ENCODE assay signal across 14 mouse cellular contexts in genomic region chr9:43562016-43562415, GRCm38 (mm10).
DNase-seq lines count a peak whose midpoint lies in the region.
"Had no signal": no experiment of that assay in that cellular context is flagged by ENCODE, and none has a peak within 500 bp of the region (broad histone marks: within the 10 kb centered on the region; RNA-seq: fewer than 3 reads in every experiment).

No protein-coding gene starts in this region.

- peak; percentile 94 for DNase-seq in fat pad, adult 2 months (ENCODE audit: extremely low read depth, low read depth, low spot score)
- no peak for DNase-seq in adrenal gland, adult 18-20 months (ENCODE audit: low spot score in 2 of 2)
- DNase-seq: adrenal gland, adult 2 months; adrenal gland, adult 8-10 months; adrenal gland, postnatal 10 days; adrenal gland, postnatal 14 days; adrenal gland, postnatal 25 days; adrenal gland, postnatal 36 days; B cell, adult 2 months; cerebellum, adult 11 months; cerebellum, adult 11-12 months; cerebellum, adult 18-20 months; cerebellum, adult 2 months; cerebellum, adult 8-10 months had no signal
